Mouse (Mus musculus): ENCODE results near the gene Rps26. TPM values are rescaled to one million over a fixed set of nuclear protein-coding genes. Genes with fewer than 3 reads are reported as not detected.

Gene Rps26
- polyA plus RNA-seq, 1 experiment from 2014 or later: 1,029 TPM

DNA sequence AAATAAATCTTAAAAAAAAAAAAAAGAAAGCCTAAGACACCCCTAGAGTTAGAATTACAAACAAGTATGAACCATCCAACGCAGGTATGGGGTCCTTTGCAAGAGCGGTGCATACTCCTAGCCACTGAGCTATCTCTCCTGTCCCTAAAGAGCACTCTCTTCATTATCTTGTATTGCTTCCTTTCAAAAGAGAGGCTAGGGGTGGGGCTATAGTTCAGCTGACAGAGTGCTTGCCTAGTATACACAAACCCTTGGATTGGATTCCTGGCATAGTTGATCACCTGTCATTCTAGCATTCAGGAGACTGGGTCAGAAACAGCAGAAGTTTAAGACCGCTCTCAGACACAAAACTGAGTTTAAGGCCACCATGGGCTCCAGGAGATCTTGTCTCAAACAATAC, 28.7 kb upstream of the Rps26 start:
- peak; percentile 17 for DNase-seq
- no peaks in the 10 kb centered on the region for H3K36me3 ChIP-seq (ENCODE audit: insufficient read depth)
- 46% methylated on average over 3 of the region's 3 CpGs for WGBS
- no peaks in the 10 kb centered on the region for H3K27me3 ChIP-seq (ENCODE audit: insufficient read depth, low read length)
- no peaks in the 10 kb centered on the region for H3K4me1 ChIP-seq (ENCODE audit: insufficient read depth)
- no peak overlapping the region for H3K4me2 ChIP-seq
- no peak for TF ChIP-seq CTCF (IDR thresholded peaks at IDR 0.05; ENCODE audit: low read depth)
- H3K9ac ChIP-seq: no peak overlapping the region
- peak; percentile 62; the same call in 1 of the 2 replicates for ATAC-seq (ENCODE audit: insufficient read depth)
- H3K9me3 ChIP-seq (ENCODE audit: low read depth, low read length): no peaks in the 10 kb centered on the region
- no peak overlapping the region for H3K27ac ChIP-seq (ENCODE audit: low read depth)
- H3K4me3 ChIP-seq (ENCODE audit: low read depth, low read length): no peak overlapping the region

DNA sequence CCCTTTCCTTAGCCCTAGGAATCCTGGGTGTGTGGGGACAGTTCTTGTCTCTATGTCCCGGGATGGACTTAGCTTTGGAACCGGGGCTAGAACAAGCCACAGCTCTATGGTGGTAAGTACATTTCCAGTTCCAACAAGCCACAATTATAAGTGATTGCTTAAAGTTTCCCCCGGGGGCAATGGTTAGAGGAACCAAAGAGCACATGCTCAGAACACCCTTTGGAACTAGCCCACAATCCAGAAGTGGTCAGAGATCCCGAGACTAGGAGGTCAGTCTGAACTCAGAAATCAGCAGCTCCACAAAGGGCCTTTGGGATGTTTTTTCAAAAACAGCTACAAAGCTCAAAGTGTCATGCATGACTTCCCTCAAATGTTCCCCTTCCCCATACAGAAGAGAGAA, 27.3 kb upstream of the Rps26 start:
- Histone ChIP-seq H3K9ac (0 out of 2 replicates have a peak overlapping the region, but pooled peaks have one; percentile 3), H3K4me2 (no peak overlapping the region), H3K9me3 (ENCODE audit: low read depth, low read length) (no peaks in the 10 kb centered on the region), H3K4me3 (ENCODE audit: low read depth, low read length) (no peak overlapping the region), H3K36me3 (ENCODE audit: insufficient read depth) (no peaks in the 10 kb centered on the region), H3K27me3 (ENCODE audit: insufficient read depth, low read length) (no peaks in the 10 kb centered on the region), H3K27ac (ENCODE audit: low read depth) (no peak overlapping the region), H3K4me1 (ENCODE audit: insufficient read depth) (no peaks in the 10 kb centered on the region)
- ATAC-seq (ENCODE audit: insufficient read depth): no peak
- DNase-seq: no peak
- WGBS: 65% methylated on average over 4 of the region's 4 CpGs
- no peak for TF ChIP-seq CTCF (IDR thresholded peaks at IDR 0.05; ENCODE audit: low read depth)

DNA sequence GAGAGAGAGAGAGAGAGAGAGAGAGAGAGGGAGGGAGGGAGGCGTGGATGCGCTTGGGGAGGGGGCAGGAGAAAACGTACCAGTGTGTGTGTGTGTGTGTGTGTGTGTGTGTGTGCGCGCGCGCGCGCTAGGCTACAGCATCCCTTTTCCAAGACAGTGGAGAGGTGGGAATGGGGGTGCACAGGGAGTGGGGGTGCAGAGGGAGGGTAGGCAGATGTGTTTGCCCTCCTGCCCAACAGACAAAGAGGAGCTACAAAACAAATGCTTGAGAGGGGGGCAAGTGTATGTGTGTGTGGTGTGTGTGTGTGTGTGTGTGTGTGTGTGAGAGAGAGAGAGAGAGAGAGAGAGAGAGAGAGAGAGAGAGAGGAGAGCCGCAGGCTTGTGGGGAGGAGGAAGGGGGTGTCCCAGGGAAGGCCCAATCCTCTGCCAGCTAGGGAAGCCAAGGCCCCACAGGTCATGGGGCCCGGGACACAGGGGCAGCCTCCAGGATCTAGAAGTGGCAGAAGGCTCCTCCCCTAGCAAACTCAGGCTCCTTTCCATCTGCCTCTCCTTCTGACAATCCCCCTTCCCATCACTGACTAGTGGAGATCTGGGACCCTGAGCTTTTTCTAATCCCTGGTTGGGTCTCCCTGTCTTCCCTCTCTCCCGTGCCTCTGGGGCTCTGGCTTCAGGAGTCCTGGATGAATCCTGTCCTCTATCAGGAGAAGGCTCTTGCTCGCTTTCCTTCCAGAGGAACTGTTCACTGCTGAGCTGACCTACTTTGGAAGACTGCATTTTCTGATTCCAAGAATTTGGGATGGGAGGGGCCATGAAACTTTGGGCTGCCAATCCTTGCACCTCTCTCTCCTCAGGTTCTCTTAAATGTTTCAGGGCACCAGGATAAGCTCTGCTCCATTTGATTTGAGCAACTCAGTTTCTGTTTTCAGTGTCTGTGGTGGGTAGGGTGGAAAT, 19.9 kb upstream of the Rps26 start:
- 7% methylated on average over 12 of the region's 13 CpGs for WGBS
- DNase-seq (peak; percentile 61), ATAC-seq (ENCODE audit: insufficient read depth) (peak; percentile 76)
- Histone ChIP-seq H3K4me3 (ENCODE audit: low read depth, low read length) (peak overlapping the region; percentile 39), H3K4me2 (peak overlapping the region; percentile 84), H3K4me1 (ENCODE audit: insufficient read depth) (peaks cover 2% of the 10 kb centered on the region; the same call in 1 of the 2 replicates), H3K9me3 (ENCODE audit: low read depth, low read length) (no peaks in the 10 kb centered on the region), H3K27me3 (ENCODE audit: insufficient read depth, low read length) (no peaks in the 10 kb centered on the region; the same call in 1 of the 2 replicates), H3K27ac (ENCODE audit: low read depth) (no peak overlapping the region), H3K36me3 (ENCODE audit: insufficient read depth) (no peaks in the 10 kb centered on the region), H3K9ac (peak overlapping the region; percentile 22; the same call in 1 of the 2 replicates)
- no peak for TF ChIP-seq CTCF (IDR thresholded peaks at IDR 0.05; ENCODE audit: low read depth)

DNA sequence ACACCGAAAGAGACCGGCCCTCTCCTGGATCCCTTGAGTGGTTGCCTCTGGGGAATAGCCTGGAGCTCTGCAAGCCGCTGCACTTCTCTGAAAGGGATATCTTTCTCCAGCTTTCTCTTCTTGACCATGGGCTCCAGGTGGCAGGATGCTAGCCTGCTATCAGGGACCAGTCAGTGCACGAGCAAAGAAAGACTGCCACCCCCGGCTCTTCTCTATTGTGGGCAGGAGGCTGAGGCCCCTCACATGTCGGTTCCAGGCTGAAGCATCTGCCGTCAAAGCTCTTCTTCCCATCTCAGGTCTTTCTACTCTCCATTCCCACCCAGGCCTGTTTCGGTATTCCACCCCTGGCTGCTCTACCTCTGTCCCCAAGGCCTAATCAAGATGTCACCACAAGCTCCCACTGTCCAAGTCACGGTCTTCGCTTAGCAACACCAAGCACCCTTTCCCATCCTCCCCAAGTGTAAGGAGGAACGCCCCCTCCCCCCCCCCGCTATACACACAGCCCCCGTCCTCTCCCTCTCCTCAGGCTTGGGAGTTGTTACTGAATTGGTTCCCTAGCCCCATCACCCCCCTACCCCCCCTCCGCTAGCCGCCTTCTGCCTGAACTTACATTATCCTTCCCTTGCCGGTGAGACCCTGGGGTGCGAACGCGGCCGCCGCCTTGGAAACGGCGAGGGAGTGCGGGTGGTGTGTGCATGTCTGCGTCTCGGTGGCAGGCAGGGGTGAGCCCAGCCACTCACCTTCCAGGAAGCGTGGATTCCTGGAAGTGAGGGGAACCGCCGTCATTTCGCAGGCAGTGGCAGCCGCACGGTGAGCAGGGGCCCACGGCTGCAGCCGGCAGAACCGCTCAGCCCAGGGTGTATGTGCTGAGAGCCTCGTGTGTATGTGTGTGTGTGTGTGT, 18.8 kb upstream of the Rps26 start, which contains the start of gene Ikzf4:
Gene Ikzf4, minus strand, starts transcription at position 881 of the 901 bp plus-strand sequence.
- TF ChIP-seq CTCF (IDR thresholded peaks at IDR 0.05; ENCODE audit: low read depth): no peak
- peak; percentile 65 for DNase-seq
- Histone ChIP-seq H3K27me3 (ENCODE audit: insufficient read depth, low read length) (no peaks in the 10 kb centered on the region; the same call in 1 of the 2 replicates), H3K36me3 (ENCODE audit: insufficient read depth) (0 out of 2 replicates have a peak, but pooled peaks cover 3% of the 10 kb centered on the region), H3K4me1 (ENCODE audit: insufficient read depth) (peaks cover 2% of the 10 kb centered on the region; the same call in 1 of the 2 replicates), H3K4me2 (peak within 1 kb of the TSS; percentile 84), H3K27ac (ENCODE audit: low read depth) (no peak within 1 kb of the TSS), H3K9me3 (ENCODE audit: low read depth, low read length) (no peaks in the 10 kb centered on the region), H3K4me3 (ENCODE audit: low read depth, low read length) (peak within 1 kb of the TSS; percentile 39), H3K9ac (peak within 1 kb of the TSS; percentile 58)
- peak; percentile 79 for ATAC-seq (ENCODE audit: insufficient read depth)
- 3% methylated on average over 35 of the region's 36 CpGs for WGBS

DNA sequence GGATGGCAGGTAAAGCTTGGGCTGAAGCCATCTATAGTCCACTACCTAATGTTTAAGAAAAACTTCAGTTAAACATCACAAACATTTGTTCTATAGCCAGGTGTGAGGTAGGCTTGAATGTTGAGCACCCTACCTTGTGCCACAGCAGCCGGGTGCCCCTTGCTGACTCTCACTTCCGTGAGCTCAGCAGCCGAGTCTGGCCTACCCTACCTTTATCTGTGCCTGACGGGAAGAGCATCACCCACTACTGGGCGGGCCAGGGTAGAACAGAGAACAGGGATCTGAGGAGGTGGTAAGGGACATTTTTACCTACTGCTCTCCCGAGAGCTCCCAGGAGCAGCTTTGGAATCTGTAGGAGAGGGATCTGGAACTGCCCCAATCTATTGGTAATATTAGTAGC, 16.2 kb upstream of the Rps26 start:
- Histone ChIP-seq H3K9me3 (ENCODE audit: low read depth, low read length) (no peaks in the 10 kb centered on the region), H3K4me3 (ENCODE audit: low read depth, low read length) (no peak overlapping the region), H3K9ac (no peak overlapping the region), H3K36me3 (ENCODE audit: insufficient read depth) (0 out of 2 replicates have a peak, but pooled peaks cover 8% of the 10 kb centered on the region), H3K4me1 (ENCODE audit: insufficient read depth) (peaks cover 2% of the 10 kb centered on the region; the same call in 1 of the 2 replicates), H3K27me3 (ENCODE audit: insufficient read depth, low read length) (no peaks in the 10 kb centered on the region; the same call in 1 of the 2 replicates), H3K4me2 (no peak overlapping the region), H3K27ac (ENCODE audit: low read depth) (no peak overlapping the region)
- TF ChIP-seq CTCF (IDR thresholded peaks at IDR 0.05; ENCODE audit: low read depth): no peak
- WGBS: 80% methylated on average over 6 of the region's 6 CpGs
- no peak for DNase-seq
- no peak for ATAC-seq (ENCODE audit: insufficient read depth)

DNA sequence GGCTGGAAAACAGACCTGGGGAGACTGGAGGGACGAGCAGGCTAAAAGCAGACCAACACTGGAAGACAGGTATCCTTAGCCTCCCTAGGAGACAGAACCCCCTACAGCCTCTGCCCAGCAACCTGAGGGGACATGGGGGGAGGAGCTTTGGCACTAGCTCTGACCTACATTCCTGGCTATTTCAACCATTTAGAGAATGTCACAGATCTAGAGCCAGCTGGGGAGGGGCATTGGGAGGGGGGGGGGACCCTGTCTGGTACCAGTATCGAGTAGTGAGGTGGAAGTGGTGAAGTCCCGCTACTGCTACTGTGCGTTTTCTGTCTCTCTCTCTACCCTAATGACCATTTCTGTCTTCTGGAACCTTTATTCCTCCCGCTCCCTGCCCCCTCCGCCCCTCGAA, 15.3 kb upstream of the Rps26 start:
- Histone ChIP-seq H3K27ac (ENCODE audit: low read depth) (no peak overlapping the region), H3K4me2 (no peak overlapping the region), H3K4me3 (ENCODE audit: low read depth, low read length) (no peak overlapping the region), H3K9ac (no peak overlapping the region), H3K4me1 (ENCODE audit: insufficient read depth) (peaks cover 2% of the 10 kb centered on the region; the same call in 1 of the 2 replicates), H3K36me3 (ENCODE audit: insufficient read depth) (0 out of 2 replicates have a peak, but pooled peaks cover 8% of the 10 kb centered on the region), H3K27me3 (ENCODE audit: insufficient read depth, low read length) (no peaks in the 10 kb centered on the region; the same call in 1 of the 2 replicates), H3K9me3 (ENCODE audit: low read depth, low read length) (no peaks in the 10 kb centered on the region)
- TF ChIP-seq CTCF (IDR thresholded peaks at IDR 0.05; ENCODE audit: low read depth): no peak
- DNase-seq: no peak
- WGBS: 59% methylated on average over 7 of the region's 7 CpGs
- no peak for ATAC-seq (ENCODE audit: insufficient read depth)

Data from lung, embryonic 14.5 days (tissue).